Mouse (Mus musculus): ENCODE results near the gene Tmc5.

DNA sequence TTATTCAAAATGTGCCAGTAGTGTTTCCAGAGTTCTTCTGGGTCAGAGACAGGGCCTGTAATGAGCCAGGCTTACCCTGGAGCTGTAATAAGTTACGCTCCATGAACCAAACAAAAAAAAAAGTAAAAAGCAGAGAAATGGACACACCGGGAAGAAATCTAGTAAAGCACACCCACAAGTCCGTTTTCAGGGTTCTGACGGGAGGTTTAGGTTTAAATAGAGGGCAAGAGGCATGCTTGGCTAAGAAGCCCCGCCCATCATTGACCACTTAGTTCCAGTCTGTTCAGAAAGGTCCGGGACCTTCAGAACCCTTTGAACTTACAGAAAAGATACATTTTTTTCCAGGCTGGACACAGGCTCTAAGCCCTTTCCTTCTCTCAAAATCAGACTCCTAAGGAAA is 109.0 kb downstream of the Tmc5 start:
- no peak for TF ChIP-seq EP300 (IDR thresholded peaks at IDR 0.05; ENCODE audit: low read depth)
- TF ChIP-seq CTCF (IDR thresholded peaks at IDR 0.05; ENCODE audit: low read depth) = no peak

All from heart, postnatal 0 days (tissue).